Mouse (Mus musculus) frontal cortex, postnatal 36 days (tissue): ENCODE results near the gene U2surp.
"Not testable (repeated sequence)": the region's sequence is repeated elsewhere in the genome, so short reads cannot be mapped to it uniquely, and the experiment has no call there.

ENCODE experiments used
- DNase-seq, 2 experiments: peaks; one replicate each; pipeline ENCODE4 v3.0.0; 2022; ENCODE audit warnings: low spot score in 2 of 2

Gene U2surp

GRCm38 (mm10) chr9:95469011-95469576 is 42.7 kb downstream of the U2surp start:
- not testable (repeated sequence) for DNase-seq

GRCm38 (mm10) chr9:95464028-95464427 is 47.8 kb downstream of the U2surp start:
- no peak for DNase-seq

GRCm38 (mm10) chr9:95451931-95452330 is 59.9 kb downstream of the U2surp start:
- DNase-seq = no peak

GRCm38 (mm10) chr9:95450586-95450985 is 61.2 kb downstream of the U2surp start:
- DNase-seq = no peak

GRCm38 (mm10) chr9:95442321-95442731 is 69.5 kb downstream of the U2surp start:
- DNase-seq = peak; percentile 25 to 59

GRCm38 (mm10) chr9:95437883-95438282 is 73.9 kb downstream of the U2surp start:
- no peak for DNase-seq

- no peak for DNase-seq
These were observed 75.5 kb downstream of the U2surp start for GRCm38 (mm10) chr9:95436294-95436613.

GRCm38 (mm10) chr9:95435506-95436293 is 76.1 kb downstream of the U2surp start:
- no peak for DNase-seq

- DNase-seq = no peak
These were observed 83.5 kb downstream of the U2surp start for GRCm38 (mm10) chr9:95428277-95428676.

- no peak for DNase-seq
These were observed 97.9 kb downstream of the U2surp start for GRCm38 (mm10) chr9:95413911-95414310.

- no peak for DNase-seq
These were observed 99.7 kb downstream of the U2surp start for GRCm38 (mm10) chr9:95412047-95412446.

- no peak for DNase-seq
These were observed 104.1 kb downstream of the U2surp start for GRCm38 (mm10) chr9:95407586-95408220.
